ENCODE assay signal across 17 mouse cellular contexts in genomic region chr4:100768606-100769005, GRCm38 (mm10). TPM values are rescaled to one million over a fixed set of nuclear protein-coding genes. Genes with fewer than 3 reads are reported as not detected.
DNase-seq lines count a peak whose midpoint lies in the region; ATAC-seq and TF ChIP-seq lines count a peak whose summit lies in the region.
"Had no signal": no experiment of that assay in that cellular context is flagged by ENCODE, and none has a peak within 500 bp of the region (broad histone marks: within the 10 kb centered on the region; RNA-seq: fewer than 3 reads in every experiment).

No protein-coding gene starts in this region.

- H3K27me3 ChIP-seq in heart, embryonic 10.5 days (ENCODE audit: insufficient read depth, poor library complexity, severe bottlenecking) = peaks cover 13% of the 10 kb centered on the region
- no peaks in the 10 kb centered on the region for H3K27me3 ChIP-seq in lung, postnatal 0 days (replicated peaks; ENCODE audit: insufficient read depth, low read length)
- H3K27me3 ChIP-seq in limb, embryonic 10.5 days (ENCODE audit: low read depth, poor library complexity, severe bottlenecking) = 0 out of 2 replicates have a peak, but pooled peaks cover 5% of the 10 kb centered on the region
- H3K27me3 ChIP-seq: liver, embryonic 13.5 days; megakaryocyte, embryonic 14.5 days had no signal

- no peak overlapping the region for H3K27ac ChIP-seq in heart, embryonic 10.5 days
- H3K27ac ChIP-seq in lung, postnatal 0 days (ENCODE audit: low read length) = no peak overlapping the region
- H3K27ac ChIP-seq in limb, embryonic 10.5 days = no peak overlapping the region
- H3K27ac ChIP-seq: forebrain, embryonic 10.5 days; liver, embryonic 13.5 days had no signal

- TF ChIP-seq CTCF in lung, postnatal 0 days (IDR thresholded peaks at IDR 0.05) = no peak

- 42% methylated on average over 3 of the region's 3 CpGs for WGBS in heart, embryonic 10.5 days
- 27% methylated on average over 3 of the region's 3 CpGs for WGBS in lung, postnatal 0 days
- WGBS in limb, embryonic 10.5 days = 36% methylated on average over 3 of the region's 3 CpGs

- no peaks in the 10 kb centered on the region for H3K4me1 ChIP-seq in heart, embryonic 10.5 days
- H3K4me1 ChIP-seq in lung, postnatal 0 days (ENCODE audit: insufficient read depth, low read depth, low read length) = no peaks in the 10 kb centered on the region
- peaks cover 3% of the 10 kb centered on the region; the same call in 1 of the 2 replicates for H3K4me1 ChIP-seq in limb, embryonic 10.5 days
- H3K4me1 ChIP-seq: forebrain, embryonic 10.5 days; liver, embryonic 13.5 days; megakaryocyte, embryonic 14.5 days had no signal

- peak; percentile 62 for DNase-seq in heart, adult 11 months
- DNase-seq in heart, embryonic 10.5 days (ENCODE audit: low spot score) = no peak
- peak; percentile 24 for DNase-seq in brain, adult 2 months (ENCODE audit: low read depth, low spot score)
- DNase-seq in kidney, adult 9 months = peak; percentile 94
- DNase-seq in lung, postnatal 0 days (ENCODE audit: low spot score) = peak; percentile 56
- no peak for DNase-seq in limb, embryonic 10.5 days (ENCODE audit: low spot score)
- DNase-seq in frontal cortex, postnatal 14 days (ENCODE audit: low spot score in 2 of 2) = no peak
- DNase-seq: cerebellum, adult 9-11 months; heart, postnatal 36 days; layer of hippocampus, postnatal 36 days; left cerebral cortex, postnatal 4 days; liver, embryonic 13.5 days; thymus, postnatal 14 days had no signal

- H3K36me3 ChIP-seq in heart, embryonic 10.5 days = no peaks in the 10 kb centered on the region
- H3K36me3 ChIP-seq in lung, postnatal 0 days (ENCODE audit: insufficient read depth, low read length) = no peaks in the 10 kb centered on the region
- H3K36me3 ChIP-seq in limb, embryonic 10.5 days = no peaks in the 10 kb centered on the region
- H3K36me3 ChIP-seq: forebrain, embryonic 10.5 days; liver, embryonic 13.5 days had no signal

- no peak overlapping the region for H3K4me3 ChIP-seq in heart, embryonic 10.5 days
- no peak overlapping the region for H3K4me3 ChIP-seq in lung, postnatal 0 days (ENCODE audit: low read depth, low read length)
- H3K4me3 ChIP-seq in limb, embryonic 10.5 days = no peak overlapping the region
- H3K4me3 ChIP-seq: forebrain, embryonic 10.5 days; liver, embryonic 13.5 days; megakaryocyte, embryonic 14.5 days had no signal

- no peaks in the 10 kb centered on the region for H3K9me3 ChIP-seq in heart, embryonic 10.5 days
- H3K9me3 ChIP-seq in lung, postnatal 0 days (ENCODE audit: low read length) = no peaks in the 10 kb centered on the region
- H3K9me3 ChIP-seq in limb, embryonic 10.5 days (replicated peaks) = no peaks in the 10 kb centered on the region
- H3K9me3 ChIP-seq: forebrain, embryonic 10.5 days; liver, embryonic 13.5 days had no signal

- TF ChIP-seq EP300 in lung, postnatal 0 days (IDR thresholded peaks at IDR 0.05) = no peak

- peak; percentile 47; the same call in 1 of the 2 replicates for ATAC-seq in lung, postnatal 0 days
- ATAC-seq in megakaryocyte-erythroid progenitor cell, adult 5-6 weeks (replicated peaks; ENCODE audit: low FRiP score, low TSS enrichment, poor library complexity, severe bottlenecking) = no peak

- no peak overlapping the region for H3K9ac ChIP-seq in lung, postnatal 0 days (replicated peaks; ENCODE audit: low read depth)
- H3K9ac ChIP-seq: liver, embryonic 13.5 days had no signal

- H3K4me2 ChIP-seq in lung, postnatal 0 days (replicated peaks; ENCODE audit: low read depth, low read length) = no peak overlapping the region
- H3K4me2 ChIP-seq: heart, embryonic 11.5 days; liver, embryonic 13.5 days had no signal

RNA-seq across cellular contexts. Expression of gene Cachd1, which starts 7.9 kb away (rescaled TPM):
- 8.7 and 17.2 TPM in 2 replicates for polyA plus RNA-seq in heart, embryonic 10.5 days (2016; fragmentation: Nextera tagmentation; extraction: Ambion mirVana)
- 9.1 and 10.3 TPM in 2 replicates for polyA plus RNA-seq in lung, postnatal 0 days (2015; fragmentation: Nextera tagmentation; extraction: Ambion mirVana)
- 18.0 and 20.6 TPM in 2 replicates for total RNA-seq in megakaryocyte-erythroid progenitor cell, adult 5-6 weeks (2014; fragmentation: Nextera tagmentation)
- total RNA-seq in megakaryocyte-erythroid progenitor cell, adult 5-6 weeks (2017) = 6.4 and 10.9 TPM in 2 replicates
- polyA plus RNA-seq in limb, embryonic 10.5 days (2016; fragmentation: Nextera tagmentation; extraction: Ambion mirVana) = 43.3 and 44.9 TPM in 2 replicates

Comparison
In these comparisons a context has a peak if more than half of its experiments do, and no peak if none do; other contexts are left out.
1. DNase-seq: peak in heart, adult 11 months (single experiment), brain, adult 2 months (single experiment), kidney, adult 9 months (single experiment) and lung, postnatal 0 days (single experiment); none in heart, embryonic 10.5 days (single experiment), limb, embryonic 10.5 days (single experiment) and frontal cortex, postnatal 14 days (0 of 2).